Mouse (Mus musculus) right cerebral cortex, postnatal 36 days (tissue): ENCODE measurements at regions not wholly inside any gene's neighbourhood (a gene's known extent, or its start where the extent isn't known, plus 50 kb on each side); places are given as distances from the start of the nearest gene placed in this dataset.

Experiments
- DNase-seq, 2 experiments: peaks; one replicate each; pipeline ENCODE4 v3.0.0; 2022; ENCODE audit warnings: low spot score in 2 of 2, mixed read lengths in 1 of 2

GRCm38 (mm10) chr10:30259716-30260115 is 59.4 kb upstream of the Cenpw start:
- no peak for DNase-seq

- no peak for DNase-seq
Observed at GRCm38 (mm10) chr10:30257889-30258288, 57.5 kb upstream of the Cenpw start.
